Mouse (Mus musculus) natural killer cell, adult 2 months (primary cell): ENCODE data around the gene Btbd18.
"Not testable (repeated sequence)": the region's sequence is repeated elsewhere in the genome, so short reads cannot be mapped to it uniquely, and the experiment has no call there.

Experiments
- DNase-seq, 2 experiments: peaks; one replicate each; pipeline ENCODE4 v3.0.0; 2022; ENCODE audit warnings: low spot score in 2 of 2

The Btbd18 gene

GRCm38 (mm10) chr2:84647051-84647568, 11.8 kb upstream of the Btbd18 start:
- no peak for DNase-seq

GRCm38 (mm10) chr2:84648369-84648768, 10.5 kb upstream of the Btbd18 start:
- no peak for DNase-seq

- no peak for DNase-seq
Measured at GRCm38 (mm10) chr2:84649674-84650073, 9.2 kb upstream of the Btbd18 start.

GRCm38 (mm10) chr2:84650464-84651195, 8.2 kb upstream of the Btbd18 start, which contains the start of gene Ctnnd1:
Gene Ctnnd1 (minus strand): TSS chr2:84650765.
- DNase-seq = no peak

- DNase-seq = no peak
Measured at GRCm38 (mm10) chr2:84653354-84653753, 5.5 kb upstream of the Btbd18 start.

GRCm38 (mm10) chr2:84655864-84656263, 3.0 kb upstream of the Btbd18 start:
- peak in 1 of 2 experiments; percentile 26 for DNase-seq

GRCm38 (mm10) chr2:84660253-84660652, 1.4 kb downstream of the Btbd18 start:
- DNase-seq = peak; percentile 36 to 57

GRCm38 (mm10) chr2:84662866-84663265, 4.0 kb downstream of the Btbd18 start:
- peak; percentile 13 to 60 for DNase-seq

GRCm38 (mm10) chr2:84666081-84666480, 7.2 kb downstream of the Btbd18 start:
- no peak for DNase-seq

GRCm38 (mm10) chr2:84669828-84670568, 11.1 kb downstream of the Btbd18 start:
- peak; percentile 21 to 26 for DNase-seq

GRCm38 (mm10) chr2:84670569-84670933, 11.7 kb downstream of the Btbd18 start, which contains the start of gene Selenoh:
Gene Selenoh (minus strand): TSS chr2:84670770.
- DNase-seq = peak; percentile 76 to 85

GRCm38 (mm10) chr2:84671535-84671934, 12.7 kb downstream of the Btbd18 start:
- not testable (repeated sequence) for DNase-seq

- no peak for DNase-seq
Measured at GRCm38 (mm10) chr2:84677270-84677967, 18.5 kb downstream of the Btbd18 start.

- peak; percentile 93 for DNase-seq
Measured at GRCm38 (mm10) chr2:84677968-84678880, 19.3 kb downstream of the Btbd18 start, which contains the start of the genes Gm28635 and Med19. Gene Gm28635 (minus strand): TSS chr2:84678041. Gene Med19 (plus strand): TSS chr2:84678402.

GRCm38 (mm10) chr2:84679016-84679415, 20.1 kb downstream of the Btbd18 start, which contains the start of gene Tmx2:
Gene Tmx2 (minus strand): TSS chr2:84679140.
- DNase-seq = no peak

- no peak for DNase-seq
Measured at GRCm38 (mm10) chr2:84682605-84683183, 23.8 kb downstream of the Btbd18 start.

GRCm38 (mm10) chr2:84688080-84688844, 29.4 kb downstream of the Btbd18 start:
- no peak for DNase-seq

GRCm38 (mm10) chr2:84690050-84690449, 31.2 kb downstream of the Btbd18 start:
- no peak for DNase-seq

GRCm38 (mm10) chr2:84695007-84695695, 36.3 kb downstream of the Btbd18 start:
- DNase-seq = no peak
